ENCODE assay signal across 11 mouse cellular contexts in genomic region chr5:14088100-14088499, GRCm38 (mm10).
A peak's percentile ranks its signal among the peaks of the same experiment; 100 is the strongest.
DNase-seq lines count a peak whose midpoint lies in the region; ATAC-seq lines count a peak whose summit lies in the region.
"Had no signal": no experiment of that assay in that cellular context is flagged by ENCODE, and none has a peak within 500 bp of the region (broad histone marks: within the 10 kb centered on the region; RNA-seq: fewer than 3 reads in every experiment).

No protein-coding gene starts in this region.

- DNase-seq in cerebellum, postnatal 10 days, result peak; percentile 30 to 32
- DNase-seq in cerebellum, adult 8-10 months, result no peak
- DNase-seq in lung, adult 18-20 months, result peak; percentile 24 to 26
- DNase-seq in lung, postnatal 14 days, result no peak
- DNase-seq in layer of hippocampus, adult 9-10 months (ENCODE audit: low spot score), result peak; percentile 42
- peak; percentile 27 to 31 for DNase-seq in right cerebral cortex, adult 2 months (ENCODE audit: low spot score in 2 of 2)
- no peak for DNase-seq in adrenal gland, postnatal 4 days (ENCODE audit: low spot score in 2 of 2)
- DNase-seq: kidney, adult 18-20 months; midbrain, embryonic 14.5 days had no signal

- ATAC-seq in megakaryocyte, adult 5-6 weeks (ENCODE audit: poor library complexity, severe bottlenecking), result no peak
- ATAC-seq: forebrain, embryonic 16.5 days had no signal

Comparison
In these comparisons a context has a peak if more than half of its experiments do, and no peak if none do; other contexts are left out.
1. DNase-seq: peak in cerebellum, postnatal 10 days (2 of 2), lung, adult 18-20 months (2 of 2), layer of hippocampus, adult 9-10 months (single experiment) and right cerebral cortex, adult 2 months (2 of 2); none in cerebellum, adult 8-10 months (single experiment), lung, postnatal 14 days (single experiment) and adrenal gland, postnatal 4 days (0 of 2).